Mouse (Mus musculus) thymus, adult 2 months (tissue): ENCODE results near the gene Stxbp1.

ENCODE experiments used
- CTCF ChIP-seq: fragments of 200-500 bp; IDR thresholded peaks from 2 replicates; pipeline ENCODE4 v1.5.1; 2012; ENCODE audit warnings: mild to moderate bottlenecking, control low read depth, low read length, moderate library complexity, borderline replicate concordance; ENCODE audit not compliant: control insufficient read depth, poor library complexity, insufficient read depth; ENCODE audit errors: extremely low read depth
- POLR2A ChIP-seq: fragments of 200-500 bp; IDR thresholded peaks from 2 replicates; pipeline ENCODE4 v1.6.1; 2012; ENCODE audit warnings: mild to moderate bottlenecking, low read length, control low read depth, moderate library complexity; ENCODE audit not compliant: control insufficient read depth, poor library complexity, insufficient read depth; ENCODE audit errors: extremely low read depth

- no peak for TF ChIP-seq CTCF
- TF ChIP-seq POLR2A: no peak
Observed at GRCm38 (mm10) chr2:32808816-32809566, 38.1 kb downstream of the Stxbp1 start.
